Mouse (Mus musculus) E14TG2a.4 (cell line): ENCODE data around the gene Wdr63.
A peak's percentile ranks its signal among the peaks of the same experiment; 100 is the strongest.

Source experiments
- H3K27me3 ChIP-seq: 2 replicates; pipeline ENCODE4 v1.6.1; 2014; ENCODE audit warnings: low read length, control low read depth; ENCODE audit not compliant: insufficient read depth
- H3K36me3 ChIP-seq: 2 replicates; pipeline ENCODE4 v1.6.1; 2014; ENCODE audit warnings: low read length, control low read depth; ENCODE audit not compliant: insufficient read depth
- H3K4me1 ChIP-seq: replicated peaks from 2 replicates; pipeline ENCODE4 v1.6.1; 2014; ENCODE audit warnings: low read depth, low read length, control low read depth
- H3K4me3 ChIP-seq: replicated peaks from 2 replicates; pipeline ENCODE4 v1.5.1; 2014; ENCODE audit warnings: mild to moderate bottlenecking, low read length
- H3K9me3 ChIP-seq: 2 replicates; pipeline ENCODE4 v1.6.1; 2014; ENCODE audit warnings: low read length, control low read depth
- CTCF ChIP-seq: conservative IDR thresholded peaks from 2 replicates; pipeline ENCODE4 v1.5.1; 2014; ENCODE audit warnings: low read length
- NANOG ChIP-seq: IDR thresholded peaks from 2 replicates; pipeline ENCODE4 v1.6.1; 2014; ENCODE audit warnings: borderline replicate concordance, low read length, mixed read lengths
- POU5F1 ChIP-seq: IDR thresholded peaks from 2 replicates; pipeline ENCODE4 v1.6.1; 2014; ENCODE audit warnings: low read length, borderline replicate concordance

The Wdr63 gene

GRCm38 (mm10) chr3:146022232-146022631, 85.7 kb downstream of the Wdr63 start:
- no peaks in the 10 kb centered on the region for H3K27me3 ChIP-seq
- peaks cover 14% of the 10 kb centered on the region for H3K4me1 ChIP-seq
- peaks cover 5% of the 10 kb centered on the region for H3K36me3 ChIP-seq
- H3K9me3 ChIP-seq = peaks cover 11% of the 10 kb centered on the region
- no peak for TF ChIP-seq POU5F1
- no peak for TF ChIP-seq CTCF
- TF ChIP-seq NANOG = no peak
- H3K4me3 ChIP-seq = no peak overlapping the region

GRCm38 (mm10) chr3:146017521-146017920, 90.4 kb downstream of the Wdr63 start:
- no peak overlapping the region for H3K4me3 ChIP-seq
- peaks cover 21% of the 10 kb centered on the region for H3K36me3 ChIP-seq
- H3K27me3 ChIP-seq = no peaks in the 10 kb centered on the region
- H3K9me3 ChIP-seq = no peaks in the 10 kb centered on the region
- peaks cover 16% of the 10 kb centered on the region; the same call in 1 of the 2 replicates for H3K4me1 ChIP-seq
- TF ChIP-seq NANOG (no peak), POU5F1 (no peak), CTCF (no peak)

GRCm38 (mm10) chr3:146016979-146017378, 91.0 kb downstream of the Wdr63 start:
- Histone ChIP-seq H3K36me3 (peaks cover 21% of the 10 kb centered on the region), H3K27me3 (no peaks in the 10 kb centered on the region), H3K9me3 (no peaks in the 10 kb centered on the region), H3K4me1 (peaks cover 17% of the 10 kb centered on the region), H3K4me3 (peak overlapping the region; percentile 41)
- no peak for TF ChIP-seq CTCF
- TF ChIP-seq NANOG = no peak
- no peak for TF ChIP-seq POU5F1

DNA sequence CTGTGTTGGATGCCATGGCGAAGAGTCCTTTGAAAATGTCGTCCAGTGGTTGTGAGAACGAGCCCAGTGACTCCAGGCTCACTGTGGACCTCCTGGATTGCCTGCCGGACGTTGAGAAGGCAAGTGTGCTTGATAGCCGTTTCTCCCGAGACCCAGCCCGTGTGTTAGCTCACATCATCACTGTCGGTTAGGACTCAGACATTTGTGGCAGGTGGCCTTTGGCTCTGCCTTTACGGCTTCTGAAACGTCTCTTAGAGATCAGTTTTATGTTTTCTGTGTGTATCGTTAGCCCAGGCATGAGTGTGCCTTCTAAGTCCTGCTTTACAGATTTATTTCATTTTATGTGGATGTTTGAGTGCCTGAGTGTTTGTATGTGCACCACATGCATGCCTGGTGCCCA, 93.6 kb downstream of the Wdr63 start:
- H3K36me3 ChIP-seq = peaks cover 16% of the 10 kb centered on the region
- no peaks in the 10 kb centered on the region for H3K27me3 ChIP-seq
- H3K4me1 ChIP-seq = peaks cover 40% of the 10 kb centered on the region
- no peak overlapping the region for H3K4me3 ChIP-seq
- TF ChIP-seq NANOG = no peak
- no peak for TF ChIP-seq POU5F1
- TF ChIP-seq CTCF = no peak
- no peaks in the 10 kb centered on the region for H3K9me3 ChIP-seq

GRCm38 (mm10) chr3:146013490-146013889, 94.4 kb downstream of the Wdr63 start:
- no peak overlapping the region for H3K4me3 ChIP-seq
- TF ChIP-seq CTCF (no peak), POU5F1 (no peak), NANOG (no peak)
- no peaks in the 10 kb centered on the region for H3K27me3 ChIP-seq
- peaks cover 43% of the 10 kb centered on the region for H3K4me1 ChIP-seq
- H3K9me3 ChIP-seq = no peaks in the 10 kb centered on the region
- peaks cover 19% of the 10 kb centered on the region for H3K36me3 ChIP-seq

DNA sequence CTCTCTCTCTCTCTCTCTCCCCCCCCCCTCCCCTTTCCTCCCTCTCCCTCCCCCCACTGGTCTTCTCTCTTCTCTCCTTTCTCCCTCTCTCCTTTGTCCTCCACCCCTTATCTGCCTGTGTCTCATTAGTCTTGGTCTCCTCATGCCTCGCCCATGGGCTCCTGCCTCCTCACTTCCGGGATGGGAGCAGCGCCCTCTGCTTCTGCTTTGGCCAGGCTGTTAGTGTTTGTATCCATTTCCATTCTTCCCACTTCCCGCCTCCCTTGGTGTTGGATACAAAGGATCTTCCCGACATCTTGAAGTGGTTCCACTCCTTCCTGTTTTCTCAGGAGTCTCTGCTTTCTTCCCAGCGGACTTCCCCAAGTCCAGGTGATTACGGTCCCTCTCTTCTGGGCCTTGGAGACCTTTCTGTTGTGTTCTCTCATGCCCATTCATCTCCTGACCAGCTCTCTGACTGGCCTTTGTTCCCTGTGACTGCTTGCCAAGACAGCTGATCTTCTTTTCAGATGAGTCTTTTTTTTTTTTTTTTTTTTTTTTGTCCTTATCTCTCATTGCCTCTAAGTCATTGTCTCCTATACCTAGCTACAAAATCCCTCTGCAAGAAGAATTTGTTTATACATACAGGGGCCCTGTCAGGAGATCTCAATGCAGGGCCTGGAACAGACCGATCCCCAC, 96.2 kb downstream of the Wdr63 start:
- Histone ChIP-seq H3K4me3 (no peak overlapping the region), H3K27me3 (no peaks in the 10 kb centered on the region)
- TF ChIP-seq POU5F1 (no peak), CTCF (no peak), NANOG (no peak)

GRCm38 (mm10) chr3:146010751-146011150, 97.2 kb downstream of the Wdr63 start:
- Histone ChIP-seq H3K4me1 (peaks cover 42% of the 10 kb centered on the region), H3K4me3 (no peak overlapping the region), H3K27me3 (no peaks in the 10 kb centered on the region), H3K9me3 (no peaks in the 10 kb centered on the region), H3K36me3 (peaks cover 29% of the 10 kb centered on the region)
- no peak for TF ChIP-seq CTCF
- TF ChIP-seq POU5F1 = no peak
- TF ChIP-seq NANOG = no peak

More for the DNA sequence above, 96.2 kb downstream of the Wdr63 start:
- Histone ChIP-seq H3K4me1 (peaks cover 48% of the 10 kb centered on the region), H3K9me3 (no peaks in the 10 kb centered on the region), H3K36me3 (peaks cover 29% of the 10 kb centered on the region)

- H3K4me3 ChIP-seq = no peak overlapping the region
- peaks cover 22% of the 10 kb centered on the region for H3K36me3 ChIP-seq
- no peak for TF ChIP-seq CTCF
- TF ChIP-seq POU5F1 = no peak
- no peak for TF ChIP-seq NANOG
- no peaks in the 10 kb centered on the region for H3K9me3 ChIP-seq
- H3K4me1 ChIP-seq = peaks cover 42% of the 10 kb centered on the region
- no peaks in the 10 kb centered on the region for H3K27me3 ChIP-seq
Observed at GRCm38 (mm10) chr3:146009859-146010645, 97.9 kb downstream of the Wdr63 start.
